12 mouse cellular contexts compared by ENCODE assay signal in genomic region chr9:32466861-32467260, GRCm38 (mm10).
A peak's percentile ranks its signal among the peaks of the same experiment; 100 is the strongest.
DNase-seq lines count a peak whose midpoint lies in the region; ATAC-seq lines count a peak whose summit lies in the region.
"Had no signal": no experiment of that assay in that cellular context is flagged by ENCODE, and none has a peak within 500 bp of the region (broad histone marks: within the 10 kb centered on the region; RNA-seq: fewer than 3 reads in every experiment).

No protein-coding gene starts in this region.

- DNase-seq in cerebellum, postnatal 10 days = peak; percentile 86 to 88
- no peak for DNase-seq in cerebellum, adult 18-20 months
- no peak for DNase-seq in heart, adult 9 months (ENCODE audit: low spot score in 2 of 2)
- DNase-seq in heart, postnatal 4 days = peak; percentile 20
- no peak for DNase-seq in spleen, postnatal 10 days (ENCODE audit: low spot score in 2 of 2)
- DNase-seq: liver, embryonic 13.5 days; thymus, postnatal 36 days had no signal

- H3K4me3 ChIP-seq in heart, embryonic 16.5 days (ENCODE audit: low read length) = no peak overlapping the region
- peak overlapping the region; percentile 8 for H3K4me3 ChIP-seq in megakaryocyte, embryonic 14.5 days (replicated peaks)
- H3K4me3 ChIP-seq: erythroblast, embryonic 14.5 days; heart, adult 2 months; liver, embryonic 13.5 days had no signal

- no peaks in the 10 kb centered on the region for H3K27me3 ChIP-seq in heart, embryonic 16.5 days (ENCODE audit: control insufficient read depth, insufficient read depth, low read length)
- H3K27me3 ChIP-seq in megakaryocyte, embryonic 14.5 days (replicated peaks) = no peaks in the 10 kb centered on the region
- H3K27me3 ChIP-seq: liver, embryonic 13.5 days had no signal

- H3K27ac ChIP-seq in heart, embryonic 16.5 days (ENCODE audit: low read length) = peak overlapping the region; percentile 7; the same call in 1 of the 2 replicates
- H3K27ac ChIP-seq: heart, adult 2 months; liver, embryonic 13.5 days had no signal

- H3K9ac ChIP-seq in heart, embryonic 16.5 days (ENCODE audit: low read length) = no peak overlapping the region
- H3K9ac ChIP-seq: liver, embryonic 13.5 days had no signal

- H3K9me3 ChIP-seq in heart, embryonic 16.5 days (replicated peaks; ENCODE audit: control insufficient read depth, low read length) = no peaks in the 10 kb centered on the region
- H3K9me3 ChIP-seq in megakaryocyte, embryonic 14.5 days = no peaks in the 10 kb centered on the region
- H3K9me3 ChIP-seq: liver, embryonic 13.5 days had no signal

- H3K4me1 ChIP-seq in heart, embryonic 16.5 days (ENCODE audit: control insufficient read depth, insufficient read depth, low read length) = peaks cover 9% of the 10 kb centered on the region
- H3K4me1 ChIP-seq in megakaryocyte, embryonic 14.5 days = peaks cover 92% of the 10 kb centered on the region

- no peak for ATAC-seq in heart, embryonic 16.5 days (replicated peaks; ENCODE audit: extremely low read depth, insufficient read depth, low FRiP score)
- no peak for ATAC-seq in megakaryocyte, adult 5-6 weeks (ENCODE audit: poor library complexity, severe bottlenecking)

- 49% methylated on average over 8 of the region's 8 CpGs for WGBS in heart, embryonic 16.5 days

- no peak overlapping the region for H3K4me2 ChIP-seq in heart, embryonic 16.5 days (ENCODE audit: low read depth, low read length)
- H3K4me2 ChIP-seq: liver, embryonic 13.5 days had no signal

- H3K36me3 ChIP-seq in heart, embryonic 16.5 days (ENCODE audit: control insufficient read depth, insufficient read depth) = 0 out of 2 replicates have a peak, but pooled peaks cover 3% of the 10 kb centered on the region
- H3K36me3 ChIP-seq in megakaryocyte, embryonic 14.5 days (replicated peaks; ENCODE audit: low read length) = peaks cover 99% of the 10 kb centered on the region

Comparison
In these comparisons a context has a peak if more than half of its experiments do, and no peak if none do; other contexts are left out.
1. DNase-seq: peak in cerebellum, postnatal 10 days (2 of 2) and heart, postnatal 4 days (single experiment); none in cerebellum, adult 18-20 months (0 of 2), heart, adult 9 months (0 of 2) and spleen, postnatal 10 days (0 of 2).